Mouse (Mus musculus) embryonic facial prominence, embryonic 14.5 days (tissue): Measurements from ENCODE around the gene Ank2. TPM values are rescaled to one million over a fixed set of nuclear protein-coding genes. Genes with fewer than 3 reads are reported as not detected.

ENCODE experiments used
- ATAC-seq: fragments of 200-750 bp; cut with Nextera tagmentation; 2 replicates; pipeline ENCODE4 v1.8.0; 2017; ENCODE audit warnings: low read depth, moderate number of reproducible peaks, moderate TSS enrichment
- DNase-seq: peaks from one replicate; pipeline ENCODE4 v3.0.0-alpha.2; 2015; ENCODE audit warnings: low spot score
- H3K27ac ChIP-seq: fragments of 300-500 bp; sonication (generic); replicated peaks from 2 replicates; pipeline ENCODE4 v1.5.1; 2014; ENCODE audit warnings: low read depth, mild to moderate bottlenecking, low read length, moderate library complexity
- H3K27me3 ChIP-seq: fragments of 300-500 bp; sonication (generic); replicated peaks from 2 replicates; pipeline ENCODE4 v1.6.1; 2014; ENCODE audit warnings: low read length; ENCODE audit not compliant: control insufficient read depth, insufficient read depth
- H3K36me3 ChIP-seq: fragments of 300-500 bp; sonication (generic); 2 replicates; pipeline ENCODE4 v1.6.1; 2014; ENCODE audit warnings: low read length, mixed read lengths; ENCODE audit not compliant: control insufficient read depth, insufficient read depth
- H3K4me1 ChIP-seq: fragments of 300-500 bp; sonication (generic); 2 replicates; pipeline ENCODE4 v1.6.1; 2014; ENCODE audit warnings: antibody characterized with exemption, low read length; ENCODE audit not compliant: control insufficient read depth, insufficient read depth
- H3K4me2 ChIP-seq: fragments of 300-500 bp; sonication (generic); 2 replicates; pipeline ENCODE4 v1.6.1; 2014; ENCODE audit warnings: low read depth, mild to moderate bottlenecking, low read length, moderate library complexity, mixed read lengths
- H3K4me3 ChIP-seq: fragments of 300-500 bp; sonication (generic); 2 replicates; pipeline ENCODE4 v1.5.1; 2014; ENCODE audit warnings: low read depth, mild to moderate bottlenecking, low read length
- H3K9ac ChIP-seq: fragments of 300-500 bp; sonication (generic); 2 replicates; pipeline ENCODE4 v1.6.1; 2014; ENCODE audit warnings: low read depth, mild to moderate bottlenecking, low read length, moderate library complexity, mixed read lengths
- H3K9me3 ChIP-seq: fragments of 300-500 bp; sonication (generic); 2 replicates; pipeline ENCODE4 v1.6.1; 2016; ENCODE audit warnings: low read length; ENCODE audit not compliant: control insufficient read depth
- WGBS: fragments of 180-500 bp; shearing (Covaris S2); extraction: QIAGEN DNeasy Blood & Tissue Kit; methylation state at CpG from one replicate; pipeline ENCODE4 v1.1.7; 2014; 5-methylcytosine and 5-hydroxymethylcytosine counted together
- polyA plus RNA-seq: library from polyadenylated mRNA; unstranded; fragments of >200 nt; fragmentation: Nextera tagmentation; extraction: Ambion mirVana; gene quantifications from 2 replicates; pipeline ENCODE4 v1.2.1, GENCODE M21; 2014

Gene Ank2
- polyA plus RNA-seq, 1 experiment from 2014 or later: 48.3 TPM

DNA sequence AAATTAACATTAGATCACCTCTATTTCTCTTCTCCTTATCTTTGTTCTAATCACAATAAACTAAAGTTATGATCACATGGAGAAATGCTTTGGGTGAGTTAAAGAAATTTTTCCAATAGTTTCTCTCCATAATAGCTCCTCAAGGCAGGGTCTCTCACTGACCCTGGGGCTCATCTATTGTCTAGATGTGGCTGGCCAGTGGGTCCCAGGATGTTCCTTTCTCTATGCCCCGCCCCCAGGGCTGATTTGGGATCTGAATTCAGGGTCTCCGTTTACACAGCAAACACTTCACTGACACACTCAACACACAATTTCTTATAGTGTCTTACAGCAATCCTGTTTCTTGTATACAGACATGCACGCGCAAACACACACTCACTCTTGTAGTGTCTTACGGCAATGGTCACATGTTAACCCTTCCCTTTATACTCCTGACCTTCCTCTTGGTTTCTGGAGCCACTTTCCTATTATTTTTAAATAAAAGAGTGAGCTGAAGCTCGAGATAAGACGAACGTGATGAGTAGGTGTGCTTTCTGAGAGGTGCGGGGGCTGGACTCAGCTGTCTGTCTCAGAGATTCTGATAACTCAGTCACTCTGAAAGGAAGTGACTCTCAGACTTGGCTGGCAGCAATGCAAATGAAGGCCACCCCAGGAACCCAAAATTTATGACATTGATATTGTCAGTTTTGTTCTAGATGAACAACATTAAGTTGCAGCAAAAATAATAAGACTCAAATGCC is 204.4 kb downstream of the Ank2 start:
- H3K4me3 ChIP-seq: no peak overlapping the region
- DNase-seq (no peak), ATAC-seq (no peak)
- no peak overlapping the region for H3K4me2 ChIP-seq
- H3K4me1 ChIP-seq: 0 out of 2 replicates have a peak, but pooled peaks cover 5% of the 10 kb centered on the region
- H3K27ac ChIP-seq: no peak overlapping the region
- WGBS: 89% methylated on average over 9 of the region's 9 CpGs
- H3K9me3 ChIP-seq: no peaks in the 10 kb centered on the region
- H3K9ac ChIP-seq: no peak overlapping the region
- H3K27me3 ChIP-seq: no peaks in the 10 kb centered on the region
- no peaks in the 10 kb centered on the region for H3K36me3 ChIP-seq

- Histone ChIP-seq H3K27ac (no peak overlapping the region), H3K36me3 (no peaks in the 10 kb centered on the region), H3K9ac (no peak overlapping the region), H3K4me1 (0 out of 2 replicates have a peak, but pooled peaks cover 5% of the 10 kb centered on the region), H3K4me3 (no peak overlapping the region), H3K9me3 (no peaks in the 10 kb centered on the region), H3K4me2 (no peak overlapping the region), H3K27me3 (no peaks in the 10 kb centered on the region)
- WGBS: 77% methylated on average over 14 of the region's 14 CpGs
- ATAC-seq (peak; percentile 83; the same call in 1 of the 2 replicates), DNase-seq (peak; percentile 73)
Observed at GRCm38 (mm10) chr3:127294079-127294478, 205.1 kb downstream of the Ank2 start.

GRCm38 (mm10) chr3:127293479-127293874 is 205.7 kb downstream of the Ank2 start:
- DNase-seq (peak; percentile 74), ATAC-seq (peak; percentile 19; the same call in 1 of the 2 replicates)
- 62% methylated on average over 9 of the region's 9 CpGs for WGBS
- H3K4me3 ChIP-seq: no peak overlapping the region
- H3K4me2 ChIP-seq: no peak overlapping the region
- no peak overlapping the region for H3K27ac ChIP-seq
- H3K36me3 ChIP-seq: no peaks in the 10 kb centered on the region
- 0 out of 2 replicates have a peak, but pooled peaks cover 5% of the 10 kb centered on the region for H3K4me1 ChIP-seq
- H3K9ac ChIP-seq: no peak overlapping the region
- H3K9me3 ChIP-seq: no peaks in the 10 kb centered on the region
- no peaks in the 10 kb centered on the region for H3K27me3 ChIP-seq

DNA sequence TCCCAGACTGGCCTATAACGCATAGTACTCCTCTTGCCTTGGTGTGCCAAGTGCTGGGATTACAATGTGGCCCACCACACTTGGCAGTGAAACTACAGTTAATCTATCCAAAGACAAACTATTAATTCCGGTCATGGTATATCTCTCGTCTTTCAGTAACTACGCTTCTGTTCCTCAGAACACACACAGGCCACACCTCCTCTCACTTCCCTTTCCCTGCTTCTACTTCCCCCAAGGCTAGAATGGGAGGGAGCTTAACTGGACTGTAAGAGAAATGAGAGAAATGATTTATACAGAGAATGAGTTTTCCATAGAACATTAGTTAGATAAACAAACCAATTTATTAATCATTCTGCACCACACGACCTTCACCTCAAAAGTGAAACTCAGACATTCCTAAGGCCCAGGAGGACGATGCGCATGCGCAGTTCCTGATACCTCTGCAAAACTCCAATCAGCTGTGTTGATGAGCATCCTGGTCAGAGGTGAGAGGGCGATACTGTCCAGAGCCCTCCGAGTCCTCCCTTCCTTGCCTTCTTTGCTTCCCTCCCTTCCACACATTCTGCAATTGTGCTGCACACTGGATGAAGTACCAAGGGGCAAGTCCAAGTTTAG is 206.2 kb downstream of the Ank2 start:
- ATAC-seq: no peak
- DNase-seq: no peak
- WGBS: 86% methylated on average over 10 of the region's 10 CpGs
- Histone ChIP-seq H3K36me3 (no peaks in the 10 kb centered on the region), H3K27ac (no peak overlapping the region), H3K4me2 (no peak overlapping the region), H3K4me1 (0 out of 2 replicates have a peak, but pooled peaks cover 5% of the 10 kb centered on the region), H3K9me3 (no peaks in the 10 kb centered on the region), H3K4me3 (no peak overlapping the region), H3K27me3 (no peaks in the 10 kb centered on the region), H3K9ac (no peak overlapping the region)

GRCm38 (mm10) chr3:127282277-127282676 is 216.9 kb downstream of the Ank2 start:
- Histone ChIP-seq H3K36me3 (no peaks in the 10 kb centered on the region), H3K27me3 (no peaks in the 10 kb centered on the region), H3K4me3 (no peak overlapping the region), H3K27ac (no peak overlapping the region), H3K9ac (no peak overlapping the region), H3K9me3 (no peaks in the 10 kb centered on the region; the same call in 1 of the 2 replicates), H3K4me2 (no peak overlapping the region), H3K4me1 (no peaks in the 10 kb centered on the region)
- ATAC-seq (no peak), DNase-seq (no peak)
- WGBS: 92% methylated on average over 5 of the region's 5 CpGs

DNA sequence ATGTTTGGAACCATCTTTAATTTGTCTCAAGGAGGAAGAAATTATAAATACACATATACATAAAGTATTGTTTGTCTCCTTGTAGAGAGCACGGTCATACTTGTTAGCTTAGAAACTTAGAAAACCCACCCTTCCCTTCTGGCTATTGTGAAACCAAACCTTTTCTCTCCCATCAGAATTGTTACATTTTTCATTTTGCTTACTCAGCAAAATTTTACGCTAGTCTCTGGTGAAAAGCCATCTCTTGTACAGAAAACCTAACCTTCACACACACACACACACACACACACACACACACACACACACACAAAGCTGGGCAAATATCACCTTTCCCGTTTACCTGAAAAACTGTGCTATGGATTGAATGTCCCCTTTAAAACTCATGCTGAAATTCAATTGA is 217.8 kb downstream of the Ank2 start:
- no peak overlapping the region for H3K4me3 ChIP-seq
- no peak overlapping the region for H3K27ac ChIP-seq
- H3K27me3 ChIP-seq: no peaks in the 10 kb centered on the region
- DNase-seq (no peak), ATAC-seq (no peak)
- H3K4me2 ChIP-seq: no peak overlapping the region
- WGBS: 88% methylated on average over 3 of the region's 3 CpGs
- H3K9me3 ChIP-seq: no peaks in the 10 kb centered on the region; the same call in 1 of the 2 replicates
- no peaks in the 10 kb centered on the region for H3K36me3 ChIP-seq
- H3K4me1 ChIP-seq: no peaks in the 10 kb centered on the region
- H3K9ac ChIP-seq: no peak overlapping the region

- no peak for ATAC-seq
- H3K27ac ChIP-seq: no peak overlapping the region
- DNase-seq: no peak
Observed at GRCm38 (mm10) chr3:127280376-127280775, 218.8 kb downstream of the Ank2 start.

GRCm38 (mm10) chr3:127275953-127276352 is 223.2 kb downstream of the Ank2 start:
- no peaks in the 10 kb centered on the region; the same call in 1 of the 2 replicates for H3K9me3 ChIP-seq
- ATAC-seq (no peak), DNase-seq (no peak)
- 79% methylated on average over 6 of the region's 6 CpGs for WGBS
- H3K9ac ChIP-seq: no peak overlapping the region
- no peaks in the 10 kb centered on the region for H3K4me1 ChIP-seq
- H3K4me2 ChIP-seq: no peak overlapping the region
- no peaks in the 10 kb centered on the region for H3K27me3 ChIP-seq
- no peak overlapping the region for H3K27ac ChIP-seq
- H3K4me3 ChIP-seq: no peak overlapping the region
- no peaks in the 10 kb centered on the region for H3K36me3 ChIP-seq

More at GRCm38 (mm10) chr3:127280376-127280775, 218.8 kb downstream of the Ank2 start:
- Histone ChIP-seq H3K36me3 (no peaks in the 10 kb centered on the region), H3K4me2 (no peak overlapping the region), H3K9me3 (no peaks in the 10 kb centered on the region; the same call in 1 of the 2 replicates), H3K9ac (no peak overlapping the region), H3K4me3 (no peak overlapping the region), H3K27me3 (no peaks in the 10 kb centered on the region), H3K4me1 (no peaks in the 10 kb centered on the region)
